Mouse (Mus musculus) forebrain, embryonic 13.5 days (tissue): ENCODE data around the gene Gm9913. TPM values are rescaled to one million over a fixed set of nuclear protein-coding genes. Genes with fewer than 3 reads are reported as not detected.
A peak's percentile ranks its signal among the peaks of the same experiment; 100 is the strongest.

Source experiments
- ATAC-seq: fragments of 200-750 bp; cut with Nextera tagmentation; 2 replicates; pipeline ENCODE4 v1.8.0; 2017
- H3K27ac ChIP-seq: fragments of 300-500 bp; sonication (generic); 2 replicates; pipeline ENCODE4 v1.5.1; 2015; ENCODE audit warnings: inconsistent platforms, mild to moderate bottlenecking, moderate library complexity
- H3K27me3 ChIP-seq: fragments of 300-500 bp; sonication (generic); 2 replicates; pipeline ENCODE4 v1.6.1; 2015; ENCODE audit warnings: mild to moderate bottlenecking, inconsistent platforms
- H3K36me3 ChIP-seq: fragments of 300-500 bp; sonication (generic); 2 replicates; pipeline ENCODE4 v1.6.1; 2015; ENCODE audit warnings: mild to moderate bottlenecking, inconsistent platforms; ENCODE audit not compliant: poor library complexity, severe bottlenecking
- H3K4me1 ChIP-seq: fragments of 300-500 bp; sonication (generic); 2 replicates; pipeline ENCODE4 v1.6.1; 2015; ENCODE audit warnings: inconsistent platforms
- H3K4me2 ChIP-seq: fragments of 300-500 bp; sonication (generic); 2 replicates; pipeline ENCODE4 v1.6.1; 2015; ENCODE audit warnings: inconsistent platforms, mild to moderate bottlenecking, moderate library complexity
- H3K4me3 ChIP-seq: fragments of 300-500 bp; sonication (generic); 2 replicates; pipeline ENCODE4 v1.5.1; 2015; ENCODE audit warnings: mild to moderate bottlenecking, inconsistent platforms
- H3K9ac ChIP-seq: fragments of 300-500 bp; sonication (generic); 2 replicates; pipeline ENCODE4 v1.6.1; 2015; ENCODE audit warnings: mild to moderate bottlenecking, inconsistent platforms
- H3K9me3 ChIP-seq: fragments of 300-500 bp; sonication (generic); replicated peaks from 2 replicates; pipeline ENCODE4 v1.6.1; 2016; ENCODE audit warnings: inconsistent platforms
- WGBS: fragments of 180-500 bp; shearing (Covaris S2); methylation state at CpG from one replicate; pipeline ENCODE4 v1.1.7; 2015; 5-methylcytosine and 5-hydroxymethylcytosine counted together
- polyA plus RNA-seq: library from polyadenylated mRNA; unstranded; fragments of >200 nt; fragmentation: Nextera tagmentation; extraction: Ambion mirVana; gene quantifications from 2 replicates; pipeline ENCODE4 v1.2.1, GENCODE M21; 2015

The Gm9913 gene
- 0.10 TPM in 1 of 2 replicates, not detected in the other for polyA plus RNA-seq

DNA sequence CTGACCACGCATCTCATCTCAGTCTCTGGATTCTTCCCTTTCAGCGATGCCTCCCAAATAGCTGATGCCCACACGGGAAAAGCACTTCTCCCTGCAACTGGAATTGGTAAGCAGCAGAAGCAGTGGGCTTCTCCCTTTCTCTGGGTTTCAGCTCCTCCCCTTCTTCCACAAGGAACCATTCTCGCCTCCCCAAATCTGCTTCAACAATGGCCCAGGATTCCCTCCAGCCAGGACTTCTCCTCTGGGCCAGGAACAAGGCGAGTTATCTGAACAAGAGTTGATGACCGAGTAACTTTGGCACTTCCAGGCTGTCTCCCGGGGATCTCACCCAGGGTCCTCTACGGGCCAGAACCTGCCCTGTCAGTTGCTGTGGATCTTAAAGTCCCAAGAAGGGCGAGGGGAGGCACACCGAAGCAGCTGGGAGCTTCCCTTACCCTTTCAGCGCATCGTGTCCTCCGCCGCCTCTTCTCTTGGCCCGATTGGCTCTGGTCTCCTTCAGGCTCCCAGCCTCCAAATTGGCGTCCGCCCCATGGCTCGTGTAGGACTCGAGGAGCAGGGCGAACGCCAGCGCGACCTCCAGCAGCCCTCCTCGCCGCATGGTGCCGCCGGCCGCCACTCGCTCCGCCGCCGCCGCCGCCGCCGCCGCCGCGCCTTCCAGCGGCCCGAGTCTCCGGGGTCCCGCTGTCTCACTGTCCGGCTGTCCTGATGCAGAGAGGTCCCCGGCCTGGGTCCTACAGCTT lies at the start of gene Gm9913:
Gene Gm9913, plus strand, starts transcription at position 84 of the 740 bp plus-strand sequence.
- peak; percentile 60 for ATAC-seq
- Histone ChIP-seq H3K4me1 (peaks cover 16% of the 10 kb centered on the region), H3K4me3 (peak within 1 kb of the TSS; percentile 70), H3K9ac (peak within 1 kb of the TSS; percentile 78), H3K4me2 (peak within 1 kb of the TSS; percentile 98), H3K9me3 (no peaks in the 10 kb centered on the region), H3K27me3 (peaks cover 9% of the 10 kb centered on the region; the same call in 1 of the 2 replicates), H3K27ac (peak within 1 kb of the TSS; percentile 75), H3K36me3 (no peaks in the 10 kb centered on the region)
- under 1% methylated on average over 45 of the region's 45 CpGs for WGBS

GRCm38 (mm10) chr2:125456059-125456789 lies 48.7 kb upstream of the Gm9913 start:
- no peak overlapping the region for H3K4me2 ChIP-seq
- no peaks in the 10 kb centered on the region for H3K9me3 ChIP-seq
- no peak overlapping the region for H3K9ac ChIP-seq
- H3K4me1 ChIP-seq, result 0 out of 2 replicates have a peak, but pooled peaks cover 6% of the 10 kb centered on the region
- H3K4me3 ChIP-seq, result no peak overlapping the region
- 88% methylated on average over 15 of the region's 15 CpGs for WGBS
- H3K36me3 ChIP-seq, result no peaks in the 10 kb centered on the region
- no peak for ATAC-seq
- H3K27me3 ChIP-seq, result no peaks in the 10 kb centered on the region
- H3K27ac ChIP-seq, result no peak overlapping the region

DNA sequence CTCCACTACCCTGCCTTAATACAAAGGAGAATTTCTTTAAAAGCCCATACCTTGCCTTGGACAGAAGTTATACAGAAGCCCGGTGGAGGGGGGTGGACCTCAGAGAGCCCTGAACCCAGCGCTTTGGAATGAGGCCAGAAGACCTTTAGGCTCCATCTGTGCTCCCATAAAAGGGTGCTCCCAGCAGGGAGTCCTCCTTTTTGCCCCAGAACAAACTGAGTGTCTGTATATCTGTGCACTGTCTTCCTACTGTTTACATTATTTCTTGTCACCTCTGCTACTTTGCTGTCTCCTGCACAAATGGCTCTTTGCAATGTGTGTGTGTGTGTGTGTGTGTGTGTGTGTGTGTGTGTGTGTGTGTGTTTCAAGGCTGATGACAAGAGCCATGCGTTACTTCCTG lies 45.8 kb upstream of the Gm9913 start:
- ATAC-seq, result no peak
- H3K4me1 ChIP-seq, result no peaks in the 10 kb centered on the region

DNA sequence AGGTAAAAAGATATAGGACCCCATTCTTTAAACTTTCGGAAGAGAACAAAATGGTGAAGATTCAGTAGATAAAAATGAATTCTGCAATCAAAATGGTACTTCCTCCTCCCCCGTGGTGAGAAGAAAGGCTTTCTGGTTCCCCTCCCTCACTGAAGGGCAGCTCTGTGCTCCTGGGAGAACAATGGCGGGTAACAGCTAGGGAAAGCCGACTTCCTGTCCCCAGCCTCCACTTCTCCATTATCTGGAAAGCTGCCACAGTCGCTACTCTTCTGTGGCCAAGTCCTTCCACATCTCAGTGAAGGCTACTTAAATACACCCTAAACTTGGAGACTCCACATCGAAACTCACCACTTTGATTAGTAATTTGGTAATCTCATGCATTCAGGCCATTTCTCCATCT lies 40.9 kb upstream of the Gm9913 start:
- Histone ChIP-seq H3K4me1 (no peaks in the 10 kb centered on the region), H3K27ac (no peak overlapping the region), H3K4me2 (no peak overlapping the region), H3K9me3 (no peaks in the 10 kb centered on the region), H3K36me3 (peaks cover 22% of the 10 kb centered on the region; the same call in 1 of the 2 replicates), H3K27me3 (no peaks in the 10 kb centered on the region), H3K9ac (no peak overlapping the region), H3K4me3 (no peak overlapping the region)
- 88% methylated on average over 6 of the region's 6 CpGs for WGBS
- no peak for ATAC-seq

More for the DNA sequence above, 45.8 kb upstream of the Gm9913 start:
- no peak overlapping the region for H3K4me2 ChIP-seq
- WGBS, result 89% methylated on average over 3 of the region's 3 CpGs
- H3K27ac ChIP-seq, result no peak overlapping the region
- H3K9ac ChIP-seq, result no peak overlapping the region
- H3K9me3 ChIP-seq, result no peaks in the 10 kb centered on the region
- no peaks in the 10 kb centered on the region for H3K36me3 ChIP-seq
- no peak overlapping the region for H3K4me3 ChIP-seq
- no peaks in the 10 kb centered on the region for H3K27me3 ChIP-seq

DNA sequence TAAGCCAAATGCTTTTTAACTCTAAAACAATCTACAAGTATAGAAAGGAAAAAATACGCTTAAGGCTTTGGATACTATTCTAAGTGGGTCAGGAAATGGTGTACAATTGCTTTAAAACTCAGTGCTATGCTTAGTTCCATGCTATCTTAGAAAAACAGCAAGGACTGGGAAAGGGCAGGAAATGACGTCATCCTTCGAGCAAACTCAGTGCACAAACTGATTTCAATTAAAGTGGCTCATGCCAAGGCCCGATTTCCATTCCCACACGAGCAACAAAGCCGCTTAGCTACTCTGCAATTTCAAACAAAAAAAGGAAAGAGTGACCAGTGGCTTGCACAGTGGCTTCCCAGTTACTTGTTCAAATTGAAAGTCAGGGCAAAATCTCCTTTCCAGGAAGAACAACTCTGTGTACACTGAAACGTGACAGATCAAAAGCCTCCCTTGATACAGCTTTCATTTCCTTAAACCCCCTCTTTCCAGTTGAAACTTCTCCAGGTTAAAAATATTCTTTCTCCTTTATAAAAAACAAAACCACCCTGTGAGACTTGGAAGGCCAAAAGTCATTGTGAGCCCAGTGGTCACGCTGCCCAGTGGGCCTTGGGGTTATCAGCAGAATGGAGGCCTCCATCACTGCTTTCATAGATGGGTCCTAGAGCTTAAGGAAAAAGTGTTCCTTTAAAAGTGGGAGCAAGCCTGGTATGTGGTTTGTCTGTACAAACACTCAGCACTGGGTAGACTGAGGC lies 34.2 kb upstream of the Gm9913 start:
- 73% methylated on average over 8 of the region's 8 CpGs for WGBS
- peaks cover 18% of the 10 kb centered on the region; the same call in 1 of the 2 replicates for H3K36me3 ChIP-seq
- H3K9ac ChIP-seq, result no peak overlapping the region
- no peaks in the 10 kb centered on the region for H3K4me1 ChIP-seq
- no peaks in the 10 kb centered on the region for H3K27me3 ChIP-seq
- no peak overlapping the region for H3K27ac ChIP-seq
- H3K4me2 ChIP-seq, result no peak overlapping the region
- H3K9me3 ChIP-seq, result no peaks in the 10 kb centered on the region
- no peak overlapping the region for H3K4me3 ChIP-seq
- ATAC-seq, result no peak

DNA sequence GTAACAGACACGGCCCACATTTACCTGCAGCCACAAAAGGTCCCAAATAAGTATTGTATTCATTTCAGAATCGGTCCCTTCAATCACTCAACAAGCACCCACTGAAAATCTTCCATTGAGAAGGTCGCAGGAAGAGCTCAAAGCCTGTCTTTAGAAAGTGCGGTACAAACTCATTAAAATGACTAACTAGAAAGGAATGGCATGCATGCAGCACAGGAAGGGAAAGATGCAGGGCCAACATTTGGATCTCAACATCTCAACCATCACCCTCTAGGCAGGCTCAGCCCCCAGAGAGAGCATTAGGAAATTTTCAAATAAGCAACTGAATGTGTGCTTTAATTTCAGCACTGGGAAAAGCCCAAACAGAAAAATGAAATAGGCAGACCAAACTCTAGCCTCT lies 33.2 kb upstream of the Gm9913 start:
- no peak for ATAC-seq
- Histone ChIP-seq H3K27ac (no peak overlapping the region), H3K4me3 (no peak overlapping the region)

DNA sequence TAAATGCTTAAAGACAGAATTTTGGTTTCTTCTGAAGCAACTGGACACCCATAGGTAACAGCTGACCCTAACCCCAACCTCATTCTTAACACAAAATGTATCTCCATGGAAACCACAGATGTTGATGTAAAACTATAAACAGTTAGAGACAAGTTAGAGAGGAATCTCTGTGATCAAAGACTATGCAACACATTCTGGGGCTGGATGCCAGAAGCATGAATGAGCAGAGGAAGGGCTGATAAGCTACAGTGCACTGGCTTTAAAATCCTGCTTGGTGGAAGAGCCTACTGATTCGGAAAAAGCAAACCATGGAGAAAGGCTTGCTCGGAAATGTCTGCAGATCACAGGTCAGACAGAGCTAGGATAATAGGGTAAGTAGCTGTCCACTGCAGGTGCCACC lies 31.7 kb upstream of the Gm9913 start:
- Histone ChIP-seq H3K27me3 (no peaks in the 10 kb centered on the region), H3K9ac (no peak overlapping the region), H3K4me3 (no peak overlapping the region), H3K27ac (no peak overlapping the region), H3K4me2 (no peak overlapping the region), H3K4me1 (no peaks in the 10 kb centered on the region), H3K36me3 (0 out of 2 replicates have a peak, but pooled peaks cover 2% of the 10 kb centered on the region), H3K9me3 (no peaks in the 10 kb centered on the region)
- WGBS, result 93% methylated on average over 2 of the region's 2 CpGs
- no peak for ATAC-seq

More for the DNA sequence above, 33.2 kb upstream of the Gm9913 start:
- Histone ChIP-seq H3K4me2 (no peak overlapping the region), H3K36me3 (peaks cover 9% of the 10 kb centered on the region; the same call in 1 of the 2 replicates), H3K9ac (no peak overlapping the region), H3K27me3 (no peaks in the 10 kb centered on the region), H3K9me3 (no peaks in the 10 kb centered on the region), H3K4me1 (no peaks in the 10 kb centered on the region)
- WGBS, result 84% methylated on average over 4 of the region's 4 CpGs

GRCm38 (mm10) chr2:125474690-125475089 lies 30.2 kb upstream of the Gm9913 start:
- Histone ChIP-seq H3K9ac (no peak overlapping the region), H3K4me1 (no peaks in the 10 kb centered on the region), H3K27me3 (no peaks in the 10 kb centered on the region), H3K9me3 (no peaks in the 10 kb centered on the region), H3K27ac (no peak overlapping the region), H3K36me3 (no peaks in the 10 kb centered on the region), H3K4me3 (no peak overlapping the region), H3K4me2 (no peak overlapping the region)
- 85% methylated on average over 5 of the region's 5 CpGs for whole genome bisulfite sequencing
- no peak for ATAC-seq

GRCm38 (mm10) chr2:125476231-125476630 lies 28.7 kb upstream of the Gm9913 start:
- WGBS, result 84% methylated on average over 3 of the region's 3 CpGs
- Histone ChIP-seq H3K9ac (no peak overlapping the region), H3K4me1 (no peaks in the 10 kb centered on the region), H3K4me2 (no peak overlapping the region), H3K27me3 (no peaks in the 10 kb centered on the region), H3K4me3 (no peak overlapping the region), H3K36me3 (no peaks in the 10 kb centered on the region), H3K27ac (no peak overlapping the region), H3K9me3 (no peaks in the 10 kb centered on the region)
- ATAC-seq, result no peak

- no peak overlapping the region for H3K9ac ChIP-seq
- no peak for ATAC-seq
- H3K9me3 ChIP-seq, result no peaks in the 10 kb centered on the region
- H3K4me3 ChIP-seq, result no peak overlapping the region
- no peaks in the 10 kb centered on the region for H3K4me1 ChIP-seq
- 89% methylated on average over 3 of the region's 3 CpGs for WGBS
- no peaks in the 10 kb centered on the region for H3K36me3 ChIP-seq
- H3K4me2 ChIP-seq, result no peak overlapping the region
- H3K27ac ChIP-seq, result no peak overlapping the region
- no peaks in the 10 kb centered on the region for H3K27me3 ChIP-seq
Observed at GRCm38 (mm10) chr2:125477367-125477766, 27.5 kb upstream of the Gm9913 start.

DNA sequence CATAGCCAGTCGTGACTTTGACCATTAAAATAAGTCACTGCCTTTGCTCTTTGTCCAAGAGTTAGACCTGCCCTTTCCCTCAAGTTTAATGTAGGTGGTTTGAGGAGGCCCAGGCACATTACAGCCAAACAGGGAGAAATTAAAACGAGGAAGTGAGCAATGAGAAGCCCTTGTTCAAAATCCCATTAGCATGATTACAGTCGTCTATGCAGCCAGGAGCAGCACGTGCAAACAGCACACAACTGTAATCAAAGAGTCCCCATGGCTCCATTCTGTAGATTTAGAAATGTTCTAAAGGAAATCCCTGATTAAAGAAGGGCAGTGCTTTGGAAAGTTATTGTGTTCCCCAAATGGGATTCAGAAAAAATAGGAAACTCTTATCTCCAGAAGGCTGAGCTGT lies 26.2 kb upstream of the Gm9913 start:
- WGBS, result 55% methylated on average over 4 of the region's 4 CpGs
- ATAC-seq, result no peak

DNA sequence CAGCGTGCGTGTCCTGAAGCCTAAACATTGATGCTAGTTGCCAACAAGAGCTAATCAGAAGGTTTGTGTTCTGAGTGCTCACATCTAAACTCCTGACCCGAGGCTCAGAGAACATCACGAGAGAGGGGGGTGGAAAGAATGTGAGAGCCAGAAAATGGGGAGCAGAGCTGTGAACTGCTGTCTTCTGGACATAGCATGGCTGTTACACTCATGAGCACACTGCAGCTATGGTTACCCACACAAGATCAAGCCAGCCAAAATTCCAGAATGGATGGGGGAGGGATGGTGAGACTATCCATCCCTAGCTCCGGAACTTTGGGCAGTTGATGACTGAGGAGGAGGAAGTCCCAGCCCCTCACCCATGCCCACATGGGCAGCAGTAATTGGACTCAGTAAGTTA lies 24.8 kb upstream of the Gm9913 start:
- Histone ChIP-seq H3K9me3 (no peaks in the 10 kb centered on the region), H3K9ac (no peak overlapping the region), H3K4me2 (no peak overlapping the region), H3K27ac (no peak overlapping the region), H3K27me3 (no peaks in the 10 kb centered on the region), H3K4me1 (no peaks in the 10 kb centered on the region), H3K36me3 (no peaks in the 10 kb centered on the region), H3K4me3 (no peak overlapping the region)
- 87% methylated on average over 5 of the region's 5 CpGs for WGBS
- no peak for ATAC-seq

More for the DNA sequence above, 26.2 kb upstream of the Gm9913 start:
- Histone ChIP-seq H3K27me3 (no peaks in the 10 kb centered on the region), H3K27ac (no peak overlapping the region), H3K9ac (no peak overlapping the region), H3K4me1 (no peaks in the 10 kb centered on the region), H3K9me3 (no peaks in the 10 kb centered on the region), H3K4me2 (no peak overlapping the region), H3K4me3 (no peak overlapping the region), H3K36me3 (no peaks in the 10 kb centered on the region)
